Mouse (Mus musculus) heart, postnatal 4 days (tissue): ENCODE data around the gene Me1. TPM values are rescaled to one million over a fixed set of nuclear protein-coding genes. Genes with fewer than 3 reads are reported as not detected.

ENCODE experiments used
- DNase-seq: peaks from one replicate; pipeline ENCODE4 v3.0.0; 2021
- total RNA-seq, 2 experiments: library from RNA; stranded (reverse); gene quantifications; 2 replicates each; pipeline ENCODE4 v1.2.3; 2021

Gene Me1
- total RNA-seq, 2 experiments from 2014 or later, result 42.5 to 46.4 TPM

- no peak for DNase-seq
These were observed 102.8 kb downstream of the Me1 start for GRCm38 (mm10) chr9:86592676-86593668.

- no peak for DNase-seq
These were observed 108.5 kb downstream of the Me1 start for GRCm38 (mm10) chr9:86587019-86587795.

GRCm38 (mm10) chr9:86583740-86584139 is 112.0 kb downstream of the Me1 start:
- peak; percentile 79 for DNase-seq

- DNase-seq, result no peak
These were observed 116.1 kb downstream of the Me1 start for GRCm38 (mm10) chr9:86579657-86580056.

- no peak for DNase-seq
These were observed 120.6 kb downstream of the Me1 start for GRCm38 (mm10) chr9:86575178-86575577.

GRCm38 (mm10) chr9:86573616-86574303 is 122.0 kb downstream of the Me1 start:
- DNase-seq, result no peak

- peak; percentile 83 for DNase-seq
These were observed 123.0 kb downstream of the Me1 start for GRCm38 (mm10) chr9:86572636-86573291.

GRCm38 (mm10) chr9:86572196-86572595 is 123.6 kb downstream of the Me1 start:
- DNase-seq, result no peak

GRCm38 (mm10) chr9:86571540-86572135 is 124.1 kb downstream of the Me1 start, which contains the start of the genes Pgm3 and Rwdd2a:
TSS of gene Pgm3 (minus strand) at chr9:86571842.
TSS of gene Rwdd2a (plus strand) at chr9:86571991.
- DNase-seq, result peak; percentile 98

- peak; percentile 11 for DNase-seq
These were observed 124.8 kb downstream of the Me1 start for GRCm38 (mm10) chr9:86570946-86571345.

GRCm38 (mm10) chr9:86570261-86570890 is 125.4 kb downstream of the Me1 start:
- DNase-seq, result no peak

GRCm38 (mm10) chr9:86569314-86569910 is 126.3 kb downstream of the Me1 start:
- DNase-seq, result no peak

- DNase-seq, result no peak
These were observed 135.2 kb downstream of the Me1 start for GRCm38 (mm10) chr9:86560543-86560942.

GRCm38 (mm10) chr9:86554641-86555040 is 141.1 kb downstream of the Me1 start:
- DNase-seq, result no peak

GRCm38 (mm10) chr9:86553886-86554285 is 141.9 kb downstream of the Me1 start:
- DNase-seq, result no peak

- no peak for DNase-seq
These were observed 145.0 kb downstream of the Me1 start for GRCm38 (mm10) chr9:86550717-86551116.

GRCm38 (mm10) chr9:86549637-86550162 is 146.1 kb downstream of the Me1 start:
- no peak for DNase-seq

GRCm38 (mm10) chr9:86544559-86544958 is 151.2 kb downstream of the Me1 start:
- DNase-seq, result no peak

GRCm38 (mm10) chr9:86543451-86543850 is 152.3 kb downstream of the Me1 start:
- DNase-seq, result no peak

GRCm38 (mm10) chr9:86534071-86534470 is 161.7 kb downstream of the Me1 start:
- no peak for DNase-seq
